Mouse (Mus musculus) right cerebral cortex, adult 18-20 months (tissue): ENCODE data around the gene Umodl1.

Source experiments
- DNase-seq: peaks from one replicate; pipeline ENCODE4 v3.0.0; 2022; ENCODE audit warnings: mixed read lengths

Gene Umodl1

GRCm38 (mm10) chr17:31040421-31040820 is 86.0 kb downstream of the Umodl1 start:
- no peak for DNase-seq

- DNase-seq, result no peak
Measured at GRCm38 (mm10) chr17:31042751-31043150, 88.3 kb downstream of the Umodl1 start.

GRCm38 (mm10) chr17:31057151-31057890 is 102.9 kb downstream of the Umodl1 start, which contains the start of gene Abcg1:
Gene Abcg1 (plus strand): TSS chr17:31057675.
- peak; percentile 85 for DNase-seq

- peak; percentile 51 for DNase-seq
Measured at GRCm38 (mm10) chr17:31057891-31058744, 103.7 kb downstream of the Umodl1 start.

- peak; percentile 91 for DNase-seq
Measured at GRCm38 (mm10) chr17:31058745-31059085, 104.3 kb downstream of the Umodl1 start.

GRCm38 (mm10) chr17:31060196-31060587 is 105.8 kb downstream of the Umodl1 start:
- no peak for DNase-seq
